Mouse (Mus musculus) erythroid progenitor cell, adult 5-6 weeks (primary cell): ENCODE results near the gene Gm13289. TPM values are rescaled to one million over a fixed set of nuclear protein-coding genes. Genes with fewer than 3 reads are reported as not detected.
"Not testable (repeated sequence)": the region's sequence is repeated elsewhere in the genome, so short reads cannot be mapped to it uniquely, and the experiment has no call there.

Experiments used
- ATAC-seq: replicated peaks from 2 replicates; pipeline ENCODE4 v1.8.0; 2016; ENCODE audit warnings: moderate number of reproducible peaks, mild to moderate bottlenecking, moderate TSS enrichment, inconsistent platforms; ENCODE audit not compliant: poor library complexity, low FRiP score, severe bottlenecking
- total RNA-seq, 2 experiments: library from RNA; stranded (forward) in 1 of 2; stranded (reverse) in 1 of 2; fragments of 150-400 nt in 1 of 2; fragments of 186-747, 209-891 nt in 1 of 2; gene quantifications; 2 replicates each; pipeline versions ENCODE4 v1.2.3 to v1.2.4; 2015 to 2017; ENCODE audit warnings: low replicate concordance in 2 of 2

The Gm13289 gene
- total RNA-seq (2015; ENCODE audit: low replicate concordance), result not detected in 2 replicates
- not detected in 2 replicates for total RNA-seq (2017; ENCODE audit: low replicate concordance)

- ATAC-seq, result not testable (repeated sequence)
These were observed at the start of gene Gm13289 for GRCm38 (mm10) chr4:88776622-88777021. TSS of gene Gm13289 (plus strand) at chr4:88776922.

DNA sequence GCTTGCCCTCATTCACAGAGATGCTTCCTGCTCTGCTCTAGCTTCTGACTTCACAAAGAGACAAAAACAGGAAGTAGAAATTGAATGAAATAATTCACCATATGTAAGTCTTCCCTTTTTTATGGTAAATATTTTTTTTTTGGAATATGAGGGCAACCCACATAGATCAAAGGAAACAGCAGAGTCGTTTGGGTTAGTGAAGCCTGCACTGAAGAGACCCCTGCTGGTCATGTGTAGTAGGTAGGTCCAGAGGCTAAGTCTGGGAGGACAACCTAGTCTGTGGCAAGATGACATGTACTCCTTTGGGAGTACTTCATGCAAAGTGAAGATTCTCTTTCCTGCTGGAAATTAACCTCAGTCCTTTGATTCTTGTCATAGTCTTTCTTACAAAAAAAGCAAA lies 49.4 kb upstream of the Gm13289 start:
- no peak for ATAC-seq

DNA sequence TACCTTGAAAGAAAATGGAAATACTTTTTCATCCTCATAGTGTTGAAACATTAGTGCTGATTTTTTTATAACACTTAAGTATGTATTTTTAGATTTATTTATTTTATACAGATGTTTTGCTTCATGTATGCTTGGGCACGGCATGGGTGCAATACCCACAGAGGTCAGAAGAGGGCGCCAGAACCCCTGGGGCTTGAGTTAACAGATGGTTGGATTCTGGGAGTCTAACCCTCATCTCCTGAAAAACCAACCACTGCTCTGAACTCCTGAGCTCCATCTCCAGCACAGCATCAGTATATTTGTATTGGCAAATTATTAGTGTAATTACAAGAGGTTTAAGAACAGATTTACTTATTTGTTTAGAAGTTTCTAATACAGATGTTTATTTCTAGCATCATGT lies 38.2 kb upstream of the Gm13289 start:
- ATAC-seq, result peak; percentile 71

DNA sequence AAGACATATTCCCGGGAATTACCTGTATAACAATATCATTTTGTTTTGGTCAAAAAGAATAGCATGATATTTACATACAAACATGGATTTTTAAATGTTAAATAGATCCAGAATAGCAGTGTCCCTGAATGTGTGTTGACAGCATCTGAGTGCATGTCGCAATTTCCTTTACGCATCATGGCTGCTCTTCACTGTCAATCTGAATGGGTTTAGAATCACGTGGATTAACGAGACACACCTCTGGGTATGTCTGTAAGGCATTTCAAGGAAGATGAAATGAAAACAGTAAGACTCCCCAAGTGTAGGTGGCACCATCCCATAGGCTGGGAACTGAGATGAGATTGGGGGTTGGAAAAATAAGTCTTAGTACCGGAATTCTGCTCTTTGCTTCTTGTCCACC lies 37.7 kb upstream of the Gm13289 start:
- ATAC-seq, result no peak

- no peak for ATAC-seq
These were observed 35.3 kb upstream of the Gm13289 start for GRCm38 (mm10) chr4:88741426-88741825.

DNA sequence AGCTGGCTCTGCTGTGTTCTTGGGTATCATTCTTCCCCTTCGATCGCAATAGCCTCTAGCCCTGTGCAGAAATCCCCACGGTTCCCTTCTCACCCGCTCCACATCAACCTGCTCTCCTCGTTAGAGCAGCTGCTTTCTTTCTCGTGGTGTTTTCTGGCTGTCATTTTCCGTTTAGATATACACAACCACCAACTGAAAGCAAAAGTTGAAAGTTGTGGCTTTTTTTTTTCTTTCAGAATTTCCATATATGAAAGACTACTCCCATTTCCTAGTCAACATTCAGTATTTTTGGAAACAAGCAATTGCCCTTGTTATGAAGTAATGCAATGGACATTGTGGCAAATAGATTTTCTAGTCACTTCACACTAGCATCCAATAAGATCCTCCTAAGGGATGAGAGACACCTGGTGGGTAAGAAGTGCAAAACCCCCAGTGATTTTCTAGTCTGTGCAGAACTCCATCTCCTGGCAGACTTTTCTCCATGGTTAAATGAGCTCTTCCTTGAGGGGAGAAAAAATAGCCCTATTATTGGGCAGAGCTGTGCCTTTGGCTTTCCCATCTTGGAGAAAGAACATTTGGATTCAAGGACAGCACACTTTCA lies 33.9 kb upstream of the Gm13289 start:
- no peak for ATAC-seq

DNA sequence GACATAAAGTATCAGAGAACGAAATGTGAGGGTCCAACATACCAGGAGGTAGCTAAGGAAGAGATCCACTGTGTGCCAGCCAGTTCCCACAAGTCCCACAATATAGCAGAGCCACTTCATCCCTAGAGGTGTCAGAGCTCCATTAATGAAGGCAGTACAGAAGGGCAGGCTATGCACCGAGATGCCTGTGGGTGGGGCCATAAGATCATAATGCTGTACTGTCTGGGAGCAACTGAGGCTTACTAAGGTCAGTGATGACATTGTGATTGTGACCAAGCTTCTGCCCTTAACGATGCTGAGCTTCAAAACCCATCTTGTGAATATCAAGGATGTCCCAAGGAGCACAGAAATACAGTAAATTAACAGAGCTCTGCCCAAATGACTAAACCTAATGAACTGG lies 32.5 kb upstream of the Gm13289 start:
- ATAC-seq, result 0 out of 2 replicates have a peak, but pooled peaks have one; percentile 34

DNA sequence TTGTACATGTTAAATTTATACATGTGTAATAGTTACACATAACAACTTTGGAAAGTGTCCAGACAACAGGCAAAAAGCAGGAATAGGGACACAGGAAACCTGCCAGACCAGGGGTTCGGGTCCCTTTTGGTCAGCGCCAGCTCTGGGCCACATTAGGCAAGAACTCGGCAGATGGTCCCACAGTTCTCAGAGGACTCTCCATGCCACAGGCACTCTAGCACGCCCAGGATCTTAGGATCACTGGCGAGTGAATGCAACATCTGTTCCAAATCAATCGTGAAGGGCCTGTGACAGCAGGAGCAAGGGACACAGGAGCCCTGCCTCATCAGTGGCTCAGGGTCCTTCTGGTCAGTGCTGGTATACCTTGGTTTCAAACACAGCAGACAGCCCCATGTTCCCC lies 26.8 kb upstream of the Gm13289 start:
- ATAC-seq, result no peak

DNA sequence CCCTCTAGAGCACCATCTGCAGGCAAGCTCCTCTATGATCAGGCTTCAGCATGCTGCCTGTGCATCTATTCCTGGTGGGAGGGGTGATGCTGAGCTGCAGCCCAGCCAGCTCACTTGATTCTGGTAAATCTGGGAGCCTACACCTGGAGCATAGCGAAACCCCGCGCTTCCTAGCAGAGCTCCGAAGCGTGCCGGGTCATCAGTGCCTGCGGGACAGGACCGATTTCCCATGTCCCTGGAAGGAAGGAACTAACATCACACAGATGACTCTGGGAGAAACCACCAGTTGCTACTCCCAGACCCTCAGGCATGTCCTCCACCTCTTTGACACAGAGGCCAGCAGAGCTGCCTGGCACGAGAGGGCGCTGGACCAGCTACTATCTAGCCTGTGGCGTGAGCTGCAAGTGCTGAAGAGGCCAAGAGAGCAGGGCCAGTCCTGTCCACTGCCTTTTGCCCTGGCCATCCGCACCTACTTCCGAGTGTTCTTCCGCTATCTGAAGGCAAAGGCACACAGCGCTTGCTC lies 21.8 kb upstream of the Gm13289 start, which contains the start of gene Gm13271:
TSS of gene Gm13271 (plus strand) at position 51 of the 523 bp plus-strand sequence.
- not testable (repeated sequence) for ATAC-seq

DNA sequence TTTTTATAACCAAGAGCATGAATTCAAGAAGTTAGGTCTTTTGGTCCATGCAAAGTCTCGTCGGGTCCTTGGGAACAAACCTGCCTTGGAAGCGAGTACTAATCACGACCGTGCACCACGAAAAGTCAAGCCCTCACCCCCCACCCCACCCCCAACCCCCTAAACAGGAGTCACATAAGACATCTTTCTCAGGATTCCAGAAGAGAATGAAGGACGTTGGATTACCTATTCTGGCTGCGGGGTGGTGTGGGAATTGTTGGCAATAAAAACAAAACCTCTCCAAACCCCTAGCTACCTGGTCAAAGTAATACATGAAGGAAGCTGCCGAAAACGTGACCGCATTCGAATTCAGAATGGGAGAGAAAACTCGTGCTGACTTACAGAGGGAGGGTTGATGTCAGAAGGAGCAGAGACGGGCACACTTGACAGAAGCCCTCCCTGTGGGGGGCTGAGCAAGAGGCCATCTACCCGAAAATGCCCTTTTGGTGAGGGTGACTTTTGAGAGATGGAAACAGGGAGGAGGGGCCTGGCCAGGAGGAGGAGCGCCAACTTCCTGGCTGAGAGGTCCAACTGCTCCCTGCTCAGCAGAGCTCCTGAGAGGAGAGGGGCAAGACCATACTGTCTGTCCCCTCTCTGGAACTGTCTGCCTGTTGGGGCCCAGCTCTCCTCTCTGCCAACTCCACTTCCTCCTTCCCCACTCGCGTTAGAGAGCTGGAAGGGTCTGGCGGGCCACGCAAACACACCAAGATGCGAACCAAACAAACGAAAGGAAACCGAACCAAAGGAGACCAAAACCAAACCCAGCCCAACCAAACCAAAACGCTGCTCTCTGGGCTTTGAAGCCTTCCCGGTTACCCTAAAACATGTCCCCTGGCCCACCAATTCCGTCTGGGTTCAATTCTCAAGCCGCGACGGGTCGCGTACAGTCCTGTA lies 19.9 kb upstream of the Gm13289 start:
- not testable (repeated sequence) for ATAC-seq

GRCm38 (mm10) chr4:88757628-88758031 lies 19.1 kb upstream of the Gm13289 start:
- ATAC-seq, result peak; percentile 99

DNA sequence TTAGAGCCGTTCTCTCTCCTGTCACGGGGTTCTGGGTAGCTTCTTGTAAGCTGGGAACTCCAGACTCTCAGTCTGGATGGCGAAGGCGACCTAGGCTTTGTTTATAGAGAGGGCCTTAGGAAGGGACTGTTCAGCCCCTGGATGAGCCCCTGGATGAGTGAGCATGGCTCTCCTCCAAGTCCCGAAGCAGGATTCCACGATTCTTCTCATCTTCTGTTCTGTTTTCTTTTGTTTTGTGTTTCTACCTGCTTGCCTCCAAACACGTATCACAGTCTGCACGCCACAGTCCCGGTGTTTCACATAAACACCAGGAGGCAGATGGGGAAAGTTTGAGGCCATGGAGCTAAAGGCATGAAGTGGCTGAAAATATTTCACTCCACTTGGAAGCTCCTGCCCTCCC lies 18.0 kb upstream of the Gm13289 start:
- not testable (repeated sequence) for ATAC-seq

GRCm38 (mm10) chr4:88759610-88760268 lies 17.0 kb upstream of the Gm13289 start, which contains the start of gene Gm13283:
TSS of gene Gm13283 (plus strand) at chr4:88760119.
- not testable (repeated sequence) for ATAC-seq

DNA sequence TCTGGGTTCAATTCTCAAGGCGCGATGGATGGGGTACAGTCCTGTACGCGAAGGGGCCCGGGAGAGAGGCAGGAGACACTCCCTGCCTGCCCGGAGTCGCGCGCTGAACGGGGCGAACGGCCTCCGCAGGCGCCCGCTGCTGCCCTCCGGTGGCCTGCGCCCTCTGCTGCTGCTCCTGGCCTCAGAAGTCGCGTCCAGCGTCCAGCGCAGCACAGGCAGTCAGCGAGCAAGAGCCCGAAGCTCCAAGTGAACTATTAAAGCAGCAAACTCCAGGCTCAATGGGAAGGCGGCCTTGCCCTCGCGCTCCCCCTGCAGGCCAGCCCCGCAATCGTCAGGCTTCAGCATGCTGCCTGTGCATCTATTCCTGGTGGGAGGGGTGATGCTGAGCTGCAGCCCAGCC lies 16.3 kb upstream of the Gm13289 start:
- not testable (repeated sequence) for ATAC-seq

DNA sequence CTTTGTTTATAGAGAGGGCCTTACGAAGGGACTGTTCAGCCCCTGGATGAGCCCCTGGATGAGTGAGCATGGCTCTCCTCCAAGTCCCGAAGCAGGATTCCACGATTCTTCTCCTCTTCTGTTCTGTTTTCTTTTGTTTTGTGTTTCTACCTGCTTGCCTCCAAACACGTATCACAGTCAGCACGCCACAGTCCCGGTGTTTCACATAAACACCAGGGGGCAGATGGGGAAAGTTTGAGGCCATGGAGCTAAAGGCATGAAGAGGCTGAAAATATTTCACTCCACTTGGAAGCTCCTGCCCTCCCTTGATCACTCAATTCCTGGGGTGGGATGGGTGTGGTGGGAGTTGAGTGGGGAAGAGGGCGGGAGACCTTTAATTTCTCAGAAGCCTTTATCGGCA lies 14.9 kb upstream of the Gm13289 start:
- not testable (repeated sequence) for ATAC-seq

- not testable (repeated sequence) for ATAC-seq
These were observed 14.4 kb upstream of the Gm13289 start for GRCm38 (mm10) chr4:88762341-88762740.

DNA sequence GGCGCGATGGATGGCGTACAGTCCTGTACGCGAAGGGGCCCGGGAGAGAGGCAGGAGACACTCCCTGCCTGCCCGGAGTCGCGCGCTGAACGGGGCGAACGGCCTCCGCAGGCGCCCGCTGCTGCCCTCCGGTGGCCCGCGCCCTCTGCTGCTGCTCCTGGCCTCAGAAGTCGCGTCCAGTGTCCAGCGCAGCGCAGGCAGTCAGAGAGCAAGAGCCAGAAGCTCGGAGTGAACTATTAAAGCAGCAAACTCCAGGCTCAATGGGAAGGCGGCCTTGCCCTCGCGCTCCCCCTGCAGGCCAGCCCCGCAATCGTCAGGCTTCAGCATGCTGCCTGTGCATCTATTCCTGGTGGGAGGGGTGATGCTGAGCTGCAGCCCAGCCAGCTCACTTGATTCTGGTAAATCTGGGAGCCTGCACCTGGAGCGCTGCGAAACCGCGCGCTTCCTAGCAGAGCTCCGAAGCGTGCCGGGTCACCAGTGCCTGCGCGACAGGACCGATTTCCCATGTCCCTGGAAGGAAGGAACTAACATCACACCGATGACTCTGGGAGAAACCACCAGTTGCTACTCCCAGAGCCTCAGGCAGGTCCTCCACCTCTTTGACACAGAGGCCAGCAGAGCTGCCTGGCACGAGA lies 13.2 kb upstream of the Gm13289 start:
- peak; percentile 71; the same call in 1 of the 2 replicates for ATAC-seq

DNA sequence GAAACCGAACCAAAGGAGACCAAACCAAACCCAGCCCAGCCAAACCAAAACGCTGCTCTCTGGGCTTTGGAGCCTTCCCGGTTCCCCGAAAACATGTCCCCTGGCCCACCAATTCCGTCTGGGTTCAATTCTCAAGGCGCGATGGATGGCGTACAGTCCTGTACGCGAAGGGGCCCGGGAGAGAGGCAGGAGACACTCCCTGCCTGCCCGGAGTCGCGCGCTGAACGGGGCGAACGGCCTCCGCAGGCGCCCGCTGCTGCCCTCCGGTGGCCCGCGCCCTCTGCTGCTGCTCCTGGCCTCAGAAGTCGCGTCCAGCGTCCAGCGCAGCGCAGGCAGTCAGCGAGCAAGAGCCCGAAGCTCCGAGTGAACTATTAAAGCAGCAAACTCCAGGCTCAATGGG lies 3.2 kb upstream of the Gm13289 start, which contains the start of gene Gm13290:
TSS of gene Gm13290 (plus strand) at position 301 of the 400 bp plus-strand sequence.
- not testable (repeated sequence) for ATAC-seq

DNA sequence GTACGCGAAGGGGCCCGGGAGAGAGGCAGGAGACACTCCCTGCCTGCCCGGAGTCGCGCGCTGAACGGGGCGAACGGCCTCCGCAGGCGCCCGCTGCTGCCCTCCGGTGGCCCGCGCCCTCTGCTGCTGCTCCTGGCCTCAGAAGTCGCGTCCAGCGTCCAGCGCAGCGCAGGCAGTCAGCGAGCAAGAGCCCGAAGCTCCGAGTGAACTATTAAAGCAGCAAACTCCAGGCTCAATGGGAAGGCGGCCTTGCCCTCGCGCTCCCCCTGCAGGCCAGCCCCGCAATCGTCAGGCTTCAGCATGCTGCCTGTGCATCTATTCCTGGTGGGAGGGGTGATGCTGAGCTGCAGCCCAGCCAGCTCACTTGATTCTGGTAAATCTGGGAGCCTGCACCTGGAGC lies 2.8 kb downstream of the Gm13289 start, which contains the start of gene Gm13272:
TSS of gene Gm13272 (plus strand) at position 301 of the 400 bp plus-strand sequence.
- ATAC-seq, result not testable (repeated sequence)
